Mouse (Mus musculus): ENCODE measurements around the gene Serpina3n. TPM values are rescaled to one million over a fixed set of nuclear protein-coding genes. Genes with fewer than 3 reads are reported as not detected.

Serpina3n gene
- polyA plus RNA-seq (2017; shearing (Covaris generic)), result not detected

GRCm38 (mm10) chr12:104406454-104406885 lies at the start of gene Serpina3n:
Gene Serpina3n, plus strand, starts transcription at chr12:104406729.

Other genes starting within 250 kb of the Serpina3n start
- gene Serpina3f, start 192.2 kb upstream of the Serpina3n start, polyA plus RNA-seq (2017; shearing (Covaris generic)), result 4.4 TPM
- 133 TPM for gene Serpina3g, start 170.5 kb upstream of the Serpina3n start, polyA plus RNA-seq (2017; shearing (Covaris generic))
- not detected for gene Serpina3i, start 143.6 kb upstream of the Serpina3n start, polyA plus RNA-seq (2017; shearing (Covaris generic))
- gene Serpina3j, start 92.2 kb upstream of the Serpina3n start, polyA plus RNA-seq (2017; shearing (Covaris generic)), result not detected
- gene Serpina3k, start 68.2 kb upstream of the Serpina3n start, polyA plus RNA-seq (2017; shearing (Covaris generic)), result not detected
- not detected for gene Serpina3m, start 68.2 kb upstream of the Serpina3n start, polyA plus RNA-seq (2017; shearing (Covaris generic))
- not detected for gene Gsc, start 66.6 kb downstream of the Serpina3n start, polyA plus RNA-seq (2017; shearing (Covaris generic))